Mouse (Mus musculus): ENCODE measurements around the gene Phgdh.

GRCm38 (mm10) chr3:98291044-98291443 lies 48.7 kb downstream of the Phgdh start:
- TF ChIP-seq CTCF (IDR thresholded peaks at IDR 0.05; ENCODE audit: extremely low read depth, insufficient read length, insufficient replicate concordance, low read depth, low read length) (no peak), POLR2A (IDR thresholded peaks at IDR 0.05; ENCODE audit: low read depth, low read length) (no peak)

Measured in small intestine, adult 2 months (tissue).